Comparison of ENCODE assay signal across 19 mouse cellular contexts in genomic region chr3:139783406-139783805, GRCm38 (mm10).
"Had no signal": no experiment of that assay in that cellular context is flagged by ENCODE, and none has a peak within 500 bp of the region (broad histone marks: within the 10 kb centered on the region; RNA-seq: fewer than 3 reads in every experiment).

No protein-coding gene starts in this region.

- H3K36me3 ChIP-seq: limb, embryonic 10.5 days; limb, embryonic 13.5 days; liver, embryonic 13.5 days; midbrain, embryonic 12.5 days; stomach, embryonic 15.5 days had no signal

- H3K9me3 ChIP-seq: limb, embryonic 10.5 days; limb, embryonic 13.5 days; liver, embryonic 13.5 days; midbrain, embryonic 12.5 days; stomach, embryonic 15.5 days had no signal

- H3K4me2 ChIP-seq: limb, embryonic 13.5 days; liver, embryonic 13.5 days; midbrain, embryonic 12.5 days; stomach, embryonic 15.5 days had no signal

- DNase-seq: kidney, adult 2 months; kidney, postnatal 25 days; layer of hippocampus, adult 9-11 months; liver; liver, embryonic 13.5 days; lung, adult 2 months; lung, postnatal 14 days; lung, postnatal 4 days; retina, postnatal 1 day; right cerebral cortex, postnatal 25 days; spleen, adult 18-20 months; thymus, postnatal 25 days had no signal

- H3K4me1 ChIP-seq: liver, embryonic 13.5 days; midbrain, embryonic 12.5 days; stomach, embryonic 15.5 days had no signal

- H3K27me3 ChIP-seq: limb, embryonic 13.5 days; liver, embryonic 13.5 days; midbrain, embryonic 12.5 days; stomach, embryonic 15.5 days had no signal

- H3K4me3 ChIP-seq: layer of hippocampus, adult 2 months; limb, embryonic 10.5 days; limb, embryonic 13.5 days; liver, embryonic 13.5 days; midbrain, embryonic 12.5 days; stomach, embryonic 15.5 days had no signal

- H3K27ac ChIP-seq: kidney, postnatal 0 days; layer of hippocampus, adult 2 months; limb, embryonic 10.5 days; limb, embryonic 13.5 days; liver, embryonic 13.5 days; midbrain, embryonic 12.5 days; stomach, embryonic 15.5 days had no signal

- H3K9ac ChIP-seq: limb, embryonic 13.5 days; liver, embryonic 13.5 days; midbrain, embryonic 12.5 days; stomach, embryonic 15.5 days had no signal

- ATAC-seq: intestine, postnatal 0 days had no signal
